Mouse (Mus musculus): Measurements from ENCODE around the gene Ston2.

- no peak for TF ChIP-seq POLR2A (IDR thresholded peaks at IDR 0.05; ENCODE audit: insufficient read length, low read depth)
- TF ChIP-seq CEBPB (IDR thresholded peaks at IDR 0.05; ENCODE audit: insufficient read depth, poor library complexity, severe bottlenecking): no peak
- TF ChIP-seq MYOD1 (IDR thresholded peaks at IDR 0.05; ENCODE audit: control insufficient read depth in 1 of 3, insufficient read length in 2 of 3, low read depth in 2 of 3): no peak
- TF ChIP-seq REST (IDR thresholded peaks at IDR 0.05; ENCODE audit: insufficient read depth, insufficient read length): no peak
Measured at GRCm38 (mm10) chr12:91734246-91735027, 53.8 kb downstream of the Ston2 start.
